Mouse (Mus musculus) hindlimb bud, embryonic 11.5 days (tissue): ENCODE measurements around the gene Aldh3b2.

ENCODE experiments used
- DNase-seq: peaks from one replicate; pipeline ENCODE4 v3.0.0-alpha.2; 2012; ENCODE audit warnings: low read depth, low spot score; ENCODE audit errors: extremely low spot score

Aldh3b2 gene

DNA sequence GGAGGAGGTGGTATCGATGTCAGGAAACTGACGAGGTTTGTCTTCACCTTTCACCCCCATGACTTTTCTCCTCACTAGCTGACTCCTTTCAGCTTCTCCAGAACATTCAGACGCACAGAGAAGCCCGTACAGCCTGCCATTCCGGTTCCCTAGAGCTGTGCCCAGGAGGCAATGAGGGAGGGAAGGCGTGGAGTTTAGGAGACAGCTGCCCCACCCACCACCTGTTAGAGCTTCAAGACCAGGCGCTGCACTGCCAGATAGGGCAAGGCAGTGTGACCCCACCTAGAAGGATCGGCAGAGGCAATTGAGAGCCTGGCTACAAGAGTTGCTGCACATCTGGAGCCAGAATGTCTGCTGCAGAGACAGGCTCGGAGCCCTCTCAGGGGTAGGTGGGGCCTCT is at the start of gene Aldh3b2:
Aldh3b2 (plus strand) TSS at position 100 of the 400 bp plus-strand sequence.
- DNase-seq, result no peak

DNA sequence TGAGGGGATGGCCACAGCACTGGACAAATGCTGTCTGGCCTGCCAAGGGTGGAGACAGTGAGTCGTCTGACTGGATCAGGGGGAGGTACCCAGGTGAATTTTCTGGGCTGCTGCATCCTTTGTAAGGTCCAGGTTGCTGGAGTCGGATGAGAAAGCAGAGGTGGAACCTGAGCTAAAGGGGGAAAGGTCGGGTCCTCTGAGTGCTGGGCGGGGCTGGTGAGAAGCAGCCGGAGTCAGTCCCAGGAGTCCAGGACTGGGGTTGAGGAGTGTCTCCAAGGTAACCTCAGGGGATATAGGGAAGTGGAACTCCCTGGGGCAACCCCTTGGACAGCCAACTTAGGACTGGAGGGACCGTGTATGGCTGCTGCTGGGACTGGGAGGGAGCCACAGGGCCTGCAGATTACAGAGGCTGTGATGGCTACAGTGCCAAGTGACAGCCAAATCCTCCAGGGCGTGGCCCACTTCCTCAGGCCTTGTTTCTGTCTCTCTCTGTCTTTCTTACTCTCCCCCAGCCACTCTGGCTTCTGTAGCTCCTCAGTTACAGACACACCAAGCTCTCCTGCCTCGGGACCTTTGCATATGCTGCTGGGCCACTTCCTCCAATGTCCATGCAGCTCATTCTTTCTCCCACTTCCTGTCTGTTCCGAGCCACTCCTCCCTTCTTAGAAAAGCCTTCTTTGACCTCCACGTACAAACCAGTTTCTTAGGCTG is 49.3 kb upstream of the Aldh3b2 start:
- DNase-seq, result no peak

DNA sequence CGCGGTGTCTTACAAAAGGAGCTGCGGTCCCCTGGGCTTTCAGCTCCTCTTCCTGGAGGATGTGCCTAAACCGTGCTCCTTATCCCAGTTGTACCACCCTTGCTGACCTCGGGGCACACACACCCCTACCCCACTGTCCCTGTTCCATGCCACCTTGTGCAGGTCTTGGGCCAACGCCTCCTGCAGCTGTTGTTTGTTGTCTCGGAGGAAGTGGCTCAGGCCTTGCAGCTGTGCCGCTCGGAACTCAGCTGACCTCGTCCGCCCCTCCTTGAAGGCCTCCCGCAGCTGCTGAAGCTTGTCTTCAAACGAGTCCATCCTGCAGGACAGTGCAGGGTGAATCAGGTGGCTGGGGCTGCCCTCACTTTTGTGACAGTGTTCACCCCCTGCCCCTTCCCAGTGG is 48.5 kb upstream of the Aldh3b2 start:
- DNase-seq, result no peak

DNA sequence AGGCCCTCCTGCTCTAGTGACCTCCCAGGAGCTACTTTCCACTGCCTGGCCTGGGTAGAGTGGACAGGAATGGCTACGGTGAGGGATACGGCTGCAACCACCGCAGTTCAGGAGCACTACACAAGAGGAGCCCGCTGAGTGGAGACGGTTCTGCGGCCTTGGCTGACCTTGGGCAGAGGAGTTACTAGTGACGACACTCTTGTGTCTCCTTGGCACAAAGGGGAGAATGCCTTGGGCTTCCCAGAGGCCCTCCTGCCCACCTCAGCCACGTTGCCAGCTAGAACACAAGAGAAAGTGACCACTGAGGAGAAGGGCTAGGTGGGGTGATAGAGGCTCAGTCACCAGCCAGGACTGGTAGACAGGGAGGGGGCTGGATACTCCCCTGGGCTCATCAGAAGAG is 47.9 kb upstream of the Aldh3b2 start:
- no peak for DNase-seq

DNA sequence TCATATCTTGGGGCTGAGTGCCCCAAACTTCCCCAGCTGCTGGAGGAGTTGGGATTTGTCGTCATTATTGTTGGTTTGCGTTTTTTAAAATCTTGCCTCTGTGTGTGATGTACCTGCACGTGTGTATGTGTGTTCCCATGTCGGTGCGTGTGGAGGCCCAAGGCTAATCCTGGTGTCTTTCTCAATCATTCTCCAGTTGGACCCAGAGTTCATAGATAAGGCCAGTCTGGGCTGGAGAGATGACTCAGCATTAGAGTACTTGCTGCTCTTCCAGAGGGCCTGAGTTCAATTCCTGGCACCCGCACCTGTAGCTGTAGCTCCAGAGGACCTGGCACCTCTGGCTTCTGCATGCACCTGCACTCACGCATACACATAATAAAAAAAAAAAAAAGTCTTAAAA is 47.3 kb upstream of the Aldh3b2 start:
- DNase-seq, result no peak

DNA sequence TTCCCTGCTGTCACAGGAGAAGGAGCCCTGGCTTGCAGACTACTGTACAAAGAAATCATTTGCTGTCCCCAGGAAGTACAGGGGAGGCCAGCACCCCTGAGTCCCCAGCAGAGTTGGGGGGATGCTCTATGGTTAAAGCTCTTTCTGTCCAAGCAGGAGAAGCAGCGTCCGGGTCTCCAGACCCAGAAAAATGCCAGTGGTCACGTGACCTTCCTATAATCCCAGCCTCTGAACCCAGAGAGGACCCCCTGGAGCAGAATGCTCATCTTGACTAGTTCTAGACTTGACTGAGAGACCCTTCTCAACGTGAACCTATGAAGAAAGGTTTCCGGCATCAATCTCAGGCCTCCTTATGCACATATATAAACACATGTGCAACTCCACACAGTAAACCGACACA is 46.3 kb upstream of the Aldh3b2 start:
- DNase-seq, result no peak

DNA sequence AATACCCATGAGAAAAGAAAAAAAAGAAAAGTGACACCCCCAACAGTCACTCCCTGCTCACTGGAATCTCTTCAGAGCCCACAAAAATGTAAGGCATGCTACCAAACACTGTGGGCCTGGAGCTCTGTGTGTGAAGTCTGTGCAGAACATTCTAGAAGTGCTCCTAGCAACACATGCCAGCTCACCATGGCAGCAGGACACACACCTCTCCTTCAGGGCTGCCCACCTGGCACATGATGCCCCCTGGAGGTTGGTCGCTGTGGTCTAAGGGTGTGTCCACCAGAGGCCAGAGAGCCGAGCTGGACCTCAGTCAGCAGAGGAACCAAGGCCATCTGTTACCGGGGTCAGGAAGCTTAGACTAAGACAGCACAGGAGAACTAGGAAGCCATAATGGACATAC is 45.8 kb upstream of the Aldh3b2 start:
- no peak for DNase-seq

DNA sequence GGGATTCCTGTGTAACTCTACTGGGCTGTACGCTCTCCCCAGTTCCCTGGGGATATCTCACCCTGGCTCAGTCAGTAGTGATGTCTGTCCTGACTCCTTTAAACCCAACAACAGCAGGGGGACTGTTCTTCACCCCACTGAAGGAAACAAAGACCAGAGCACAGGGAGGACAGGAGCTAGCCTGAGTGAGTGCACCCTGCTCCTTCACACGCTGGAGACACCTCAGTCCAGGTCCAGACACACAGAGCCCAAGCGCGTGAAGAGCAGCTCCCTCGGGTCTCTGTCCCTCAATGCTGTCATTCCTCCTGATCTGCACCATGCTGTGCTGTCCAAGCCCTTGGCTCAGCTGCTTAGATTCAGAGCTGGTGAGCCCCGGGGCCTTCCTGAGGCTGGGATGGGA is 45.4 kb upstream of the Aldh3b2 start:
- DNase-seq, result no peak

DNA sequence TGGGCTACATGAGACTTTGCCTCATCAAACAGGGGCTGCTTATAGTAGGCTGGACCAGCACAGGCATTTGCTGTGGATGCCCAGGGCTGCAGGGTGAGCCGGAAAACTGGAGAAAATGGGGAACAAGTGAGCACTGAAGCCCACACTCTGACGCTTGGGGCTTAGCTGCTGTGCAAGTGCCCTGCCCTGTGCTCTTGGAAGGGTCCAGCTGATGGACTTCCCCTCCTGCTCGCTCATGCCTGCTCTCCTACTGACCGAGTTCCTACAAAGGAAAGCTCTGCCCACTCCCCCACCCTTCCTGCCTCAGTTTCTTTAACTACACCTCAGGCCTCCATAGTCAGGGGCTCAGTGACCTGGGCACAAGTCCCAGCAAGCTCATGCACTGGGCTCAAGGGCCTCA is 44.1 kb upstream of the Aldh3b2 start:
- no peak for DNase-seq

DNA sequence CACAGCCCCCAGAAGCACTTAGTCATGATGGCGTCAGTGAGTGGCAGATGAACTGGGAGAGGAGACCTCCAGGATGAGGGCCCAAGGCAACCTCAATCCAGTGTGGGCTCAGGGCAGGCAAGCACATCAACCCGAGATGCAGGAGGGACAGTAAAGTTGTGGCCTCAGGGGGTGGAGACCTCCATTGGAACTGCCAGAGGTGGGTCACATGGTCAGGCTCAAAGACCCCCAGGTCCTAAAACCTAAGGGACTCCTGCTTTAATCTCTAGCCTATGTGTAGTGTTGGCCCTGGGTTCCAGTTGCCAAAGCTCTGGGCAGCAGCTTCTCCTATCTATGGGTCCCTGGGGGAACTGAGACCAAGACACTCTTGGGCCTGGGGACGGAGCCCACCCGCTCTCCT is 43.3 kb upstream of the Aldh3b2 start:
- DNase-seq, result no peak

DNA sequence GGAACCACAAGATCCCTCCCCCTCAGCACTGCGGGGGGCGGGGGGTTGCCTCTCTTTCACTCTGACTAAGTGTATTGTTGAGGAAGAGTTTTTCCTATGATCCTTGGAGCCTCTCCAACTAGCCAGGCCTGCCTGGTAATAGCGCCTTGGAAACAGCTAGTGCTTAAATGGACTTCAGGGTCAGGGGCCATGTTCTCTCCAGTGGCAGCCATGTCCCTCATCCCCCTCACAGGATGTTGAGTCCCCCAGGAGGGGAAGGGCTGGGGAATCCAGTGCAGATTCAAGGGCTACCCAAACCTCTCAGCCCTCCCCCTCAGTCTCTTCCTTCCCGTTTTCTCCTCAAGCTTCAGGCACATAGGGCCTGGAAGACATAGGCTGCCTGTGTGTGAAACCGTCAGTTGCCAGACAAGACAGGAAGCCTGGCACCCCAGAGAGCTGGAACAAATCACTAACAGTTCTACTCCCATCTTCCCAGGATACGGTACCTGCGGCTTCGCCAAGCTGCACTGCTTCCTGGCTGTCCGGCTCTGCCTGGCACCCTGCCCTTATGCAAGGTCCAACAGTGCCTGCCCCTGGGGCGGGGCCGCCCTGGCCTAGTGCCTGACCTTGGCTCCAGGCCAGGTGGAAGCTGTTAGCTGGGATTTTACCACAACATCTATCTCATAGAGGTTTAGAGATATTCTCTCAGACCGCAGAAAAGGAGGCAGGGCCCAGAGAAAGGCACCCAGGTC is 42.8 kb upstream of the Aldh3b2 start, which contains the start of gene Aldh3b1:
Aldh3b1 (minus strand) TSS at position 598 of the 731 bp plus-strand sequence.
- no peak for DNase-seq

DNA sequence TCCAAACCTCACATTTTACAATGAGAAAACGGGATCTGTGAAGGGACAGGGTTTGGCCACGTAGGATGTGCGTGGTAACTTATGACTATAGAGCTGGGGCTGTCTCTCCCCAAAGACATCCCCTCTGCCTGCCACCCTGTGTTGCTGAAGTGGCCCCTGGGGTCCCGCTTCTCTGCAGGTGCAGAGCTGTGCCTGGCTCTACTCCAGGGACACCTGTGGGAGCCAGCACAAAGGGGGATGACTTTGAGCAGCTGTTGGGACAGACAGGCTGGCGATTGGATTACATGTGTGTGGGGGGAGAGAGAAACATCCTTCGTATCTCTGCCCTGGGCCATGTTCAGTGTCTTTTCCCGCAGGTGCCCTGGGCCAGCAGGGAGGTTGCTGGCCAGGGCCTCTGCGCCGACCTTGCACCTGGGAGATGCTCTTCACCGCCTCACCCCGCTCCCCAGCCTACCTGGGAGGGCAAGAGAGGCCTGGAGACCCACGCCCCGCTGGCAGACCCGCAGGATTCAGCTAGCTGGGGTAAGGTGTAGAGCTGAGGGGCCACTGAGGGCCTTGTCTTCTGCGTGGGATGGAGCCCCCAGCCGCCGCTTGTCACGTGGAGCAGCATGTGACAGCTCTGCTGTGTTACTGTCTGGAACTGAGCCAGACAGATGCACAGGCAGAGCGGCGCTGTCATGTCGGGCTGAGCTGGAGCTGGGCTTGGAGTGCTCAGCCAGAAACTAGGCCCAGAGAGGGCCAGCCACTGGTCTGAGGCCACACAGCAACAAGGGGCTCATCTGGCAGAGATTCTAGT is 41.7 kb upstream of the Aldh3b2 start:
- no peak for DNase-seq

DNA sequence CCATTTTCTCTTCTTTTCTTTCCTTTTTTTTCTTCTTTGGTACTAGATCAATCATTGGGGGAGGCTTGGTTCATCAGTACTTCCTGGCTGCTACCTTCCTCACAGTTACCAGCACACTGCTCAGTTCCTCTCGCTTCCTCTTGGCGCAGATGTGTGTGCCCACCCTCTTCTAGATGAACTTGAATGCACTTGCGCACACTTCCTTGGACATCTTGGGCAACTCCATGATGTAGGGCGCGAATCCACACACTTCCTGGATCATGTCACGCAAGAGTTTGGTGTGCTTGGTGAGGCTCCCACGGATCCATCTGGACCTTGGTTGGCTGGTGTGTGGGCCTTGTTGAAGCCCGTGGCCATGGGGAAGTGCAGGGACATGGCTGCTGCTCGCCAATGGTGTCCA is 40.4 kb upstream of the Aldh3b2 start:
- DNase-seq, result no peak

DNA sequence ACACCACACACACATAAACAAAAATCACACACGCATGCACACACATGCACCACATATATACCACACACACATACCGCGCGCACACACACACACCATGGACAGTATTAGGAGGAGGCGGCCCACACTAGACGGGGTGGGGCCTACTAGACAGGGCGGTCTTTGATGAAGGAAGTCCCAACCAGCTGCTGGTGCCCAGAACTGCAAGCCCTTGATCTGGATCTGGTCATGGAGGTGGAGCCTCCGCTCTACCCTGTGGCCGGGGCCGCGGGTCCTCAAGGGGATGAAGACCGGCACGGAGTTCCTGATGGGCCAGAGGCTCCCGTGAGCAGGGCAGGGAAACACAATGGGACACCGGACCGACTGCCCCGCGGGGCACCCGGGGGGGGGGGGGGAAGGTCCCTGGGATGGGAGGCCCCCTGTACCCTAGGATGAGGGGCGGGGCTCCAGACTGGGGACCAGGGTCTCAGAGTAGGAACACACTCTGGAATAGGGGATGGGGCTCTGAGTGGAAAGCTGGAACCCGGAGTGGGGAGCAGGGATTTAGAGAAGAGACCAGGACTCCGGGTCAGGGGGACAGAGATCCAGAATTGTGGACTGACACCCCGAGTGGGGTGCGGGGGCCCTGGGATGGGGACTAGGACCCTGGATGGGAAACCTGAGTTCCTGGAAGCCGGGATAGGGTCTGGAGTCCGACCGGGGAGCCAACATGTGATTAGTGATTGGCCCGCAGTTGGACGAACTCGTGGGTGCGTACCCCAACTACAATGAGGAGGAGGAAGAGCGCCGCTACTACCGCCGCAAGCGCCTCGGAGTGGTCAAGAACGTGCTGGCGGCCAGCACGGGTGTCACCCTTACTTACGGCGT is 36.9 kb upstream of the Aldh3b2 start, which contains the start of gene Unc93b1:
Unc93b1 (plus strand) TSS at position 155 of the 864 bp plus-strand sequence.
- no peak for DNase-seq

DNA sequence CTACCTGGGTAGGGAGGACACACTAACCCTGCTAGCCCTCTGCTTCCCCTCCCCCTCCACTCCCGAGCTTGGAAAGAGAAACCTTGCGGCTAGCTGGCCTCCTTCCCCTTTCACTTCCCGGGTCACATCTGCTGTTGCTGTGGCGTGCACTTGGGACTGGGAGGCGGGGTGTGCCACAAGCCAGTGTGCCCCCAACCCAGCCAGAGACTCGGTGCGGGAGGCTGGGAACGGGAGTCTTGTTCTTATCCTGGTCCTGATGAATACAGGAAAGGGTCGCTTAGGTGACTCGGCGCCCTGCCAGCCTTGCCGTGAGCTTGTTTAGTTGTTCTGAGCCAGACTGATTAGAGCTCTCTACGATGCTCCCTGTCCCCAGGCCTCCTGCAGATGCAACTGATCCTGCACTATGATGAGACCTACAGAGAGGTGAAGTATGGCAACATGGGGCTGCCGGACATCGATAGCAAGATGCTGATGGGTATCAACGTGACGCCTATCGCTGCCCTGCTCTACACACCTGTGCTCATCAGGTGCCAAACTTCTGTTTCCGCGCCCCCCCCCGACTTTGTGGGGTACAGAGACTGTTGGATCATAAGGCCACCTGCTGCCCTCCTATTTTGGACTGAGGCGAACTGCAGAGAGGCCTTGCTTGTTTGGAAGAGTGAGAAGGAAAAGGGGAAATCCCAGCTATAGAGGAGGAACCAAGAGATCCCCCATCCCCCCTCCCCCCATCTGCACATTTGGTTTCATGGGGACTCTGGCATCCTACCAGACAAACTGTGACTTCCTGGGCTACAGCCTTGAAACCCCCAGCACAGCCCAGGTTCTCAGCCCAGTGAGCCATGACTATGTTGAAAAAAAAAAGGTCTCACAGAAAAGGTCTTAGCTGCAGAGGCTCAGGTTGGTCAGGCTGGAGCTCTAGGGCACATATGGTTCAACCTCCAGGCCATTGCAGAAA is 36.0 kb upstream of the Aldh3b2 start:
- no peak for DNase-seq

DNA sequence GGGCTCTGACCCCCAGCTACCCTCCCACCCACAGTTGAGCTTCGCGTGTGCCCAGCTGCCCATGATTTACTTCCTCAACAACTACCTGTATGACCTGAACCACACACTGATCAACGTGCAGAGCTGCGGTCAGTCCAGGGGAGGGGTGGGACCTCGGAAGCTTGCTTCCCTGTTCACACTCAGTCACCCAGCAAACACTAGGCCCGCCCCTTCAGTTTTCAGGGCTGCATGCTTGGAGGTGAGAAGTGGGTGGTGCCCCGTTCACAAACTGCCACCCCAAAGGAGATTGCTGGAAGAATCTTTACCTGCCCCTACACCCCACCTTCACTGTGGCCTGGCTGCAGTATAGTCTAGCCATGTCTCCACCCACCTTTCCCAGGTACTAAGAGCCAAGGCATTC is 29.8 kb upstream of the Aldh3b2 start:
- no peak for DNase-seq

DNA sequence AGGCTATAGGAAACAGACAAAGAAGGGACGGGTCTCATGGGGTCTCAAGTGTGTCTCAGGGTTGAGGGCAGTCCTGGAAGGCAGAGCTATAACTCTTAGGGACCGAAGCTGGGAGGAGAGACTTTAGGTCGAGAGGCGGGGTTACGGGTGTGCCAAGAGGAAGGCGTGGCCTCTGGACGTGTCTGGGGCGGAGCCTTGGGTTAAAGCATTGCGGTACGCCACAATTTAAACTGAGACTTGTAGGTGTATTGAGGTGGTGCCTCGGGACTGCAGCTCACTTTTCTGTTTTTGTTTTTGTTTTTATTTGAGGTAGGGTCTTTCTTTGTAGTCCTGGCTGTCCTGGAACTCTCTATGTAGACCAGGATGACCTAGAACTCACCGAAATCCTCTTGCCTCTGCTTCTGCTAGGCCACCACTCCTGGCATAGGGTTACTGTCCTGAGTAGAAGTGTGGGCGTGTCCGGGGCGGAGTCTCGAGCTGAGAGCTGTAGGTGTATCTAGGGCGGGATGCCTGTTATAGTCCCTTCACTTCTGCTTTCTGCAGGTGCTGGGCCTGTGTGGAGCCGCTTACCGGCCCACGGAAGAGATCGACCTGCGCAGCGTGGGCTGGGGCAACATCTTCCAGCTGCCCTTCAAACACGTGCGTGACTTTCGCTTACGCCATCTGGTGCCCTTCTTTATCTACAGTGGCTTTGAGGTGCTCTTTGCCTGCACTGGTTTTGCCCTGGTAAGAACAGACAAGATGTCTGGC is 29.0 kb upstream of the Aldh3b2 start:
- no peak for DNase-seq

DNA sequence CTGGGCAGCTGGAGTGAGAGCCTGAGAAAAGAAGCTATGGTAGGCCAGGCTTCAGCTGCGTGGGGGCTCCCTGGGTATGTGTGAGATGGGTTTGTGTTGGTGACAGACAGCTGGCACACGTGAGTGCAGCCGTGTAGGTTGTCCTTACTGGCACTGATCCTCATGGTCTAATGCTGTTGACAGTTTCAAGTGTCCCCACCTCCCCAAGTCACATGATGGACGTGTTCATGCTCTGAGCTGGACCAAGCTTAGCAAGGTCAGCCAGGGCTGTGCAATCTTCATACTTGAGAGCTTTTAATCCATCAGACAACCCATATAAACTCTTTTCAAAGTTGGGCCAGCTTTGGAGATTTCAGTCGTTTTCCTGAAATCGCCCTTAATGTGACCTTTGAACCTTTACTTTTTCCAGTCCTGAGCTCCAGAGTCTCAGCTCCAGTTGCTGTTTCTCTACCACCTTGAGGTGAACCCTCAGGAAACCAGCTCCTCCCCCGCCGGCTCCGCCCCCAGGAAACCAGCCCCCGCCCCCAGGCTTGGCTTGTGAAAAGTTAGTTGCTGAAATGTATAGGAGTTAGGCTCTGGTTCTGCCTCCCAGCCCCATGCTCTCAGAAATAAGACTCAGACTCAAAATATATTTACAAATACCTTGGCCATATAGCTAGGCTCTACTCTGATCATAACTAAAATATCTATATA is 26.1 kb upstream of the Aldh3b2 start:
- DNase-seq, result no peak
